ENCODE assay signal across 9 mouse cellular contexts in the genomic region with DNA sequence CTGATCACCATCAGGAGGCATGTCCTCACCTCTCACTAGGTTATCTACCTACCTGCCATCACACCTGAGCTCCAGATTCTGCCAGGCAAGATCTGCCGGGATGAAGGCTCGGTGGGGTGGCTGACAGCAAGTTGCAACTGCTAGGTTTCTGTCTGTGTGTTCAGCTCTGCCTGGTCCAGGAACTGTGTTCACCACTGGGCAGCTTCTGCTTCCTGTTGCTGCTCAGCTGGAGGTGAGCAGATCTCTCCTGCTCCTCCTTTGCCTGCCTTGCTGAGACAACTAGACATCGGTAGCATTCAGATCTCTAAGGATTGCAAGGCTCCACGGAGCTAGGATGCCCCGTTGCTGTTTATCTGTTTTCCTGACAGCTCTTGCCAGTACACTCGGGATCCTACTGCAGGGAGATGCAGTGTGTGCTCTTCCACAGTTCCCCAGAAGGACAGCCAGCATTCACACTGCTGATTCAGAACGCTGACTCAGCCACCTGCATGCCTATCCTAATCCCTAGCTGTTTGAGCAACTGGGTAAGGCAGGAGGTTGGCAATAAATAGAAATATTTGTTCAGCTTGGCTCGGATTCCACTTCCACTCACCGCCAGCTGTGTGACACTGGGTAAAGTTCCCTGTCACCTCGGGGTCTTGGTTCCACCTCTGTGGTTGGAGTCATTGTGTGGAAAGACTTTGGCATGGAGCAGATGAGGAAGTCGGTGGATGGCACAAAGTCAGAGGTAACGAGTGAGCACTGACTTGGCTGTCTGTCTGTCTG. TPM values are rescaled to one million over a fixed set of nuclear protein-coding genes. Genes with fewer than 3 reads are reported as not detected.
A peak's percentile ranks its signal among the peaks of the same experiment; 100 is the strongest.
DNase-seq lines count a peak whose midpoint lies in the region; ATAC-seq and TF ChIP-seq lines count a peak whose summit lies in the region.
"Had no signal": no experiment of that assay in that cellular context is flagged by ENCODE, and none has a peak within 500 bp of the region (broad histone marks: within the 10 kb centered on the region; RNA-seq: fewer than 3 reads in every experiment).

No protein-coding gene starts in this region.

- no peak for TF ChIP-seq EP300 in liver, postnatal 0 days (IDR thresholded peaks at IDR 0.05; ENCODE audit: low read depth)

- H3K9me3 ChIP-seq in liver, postnatal 0 days (ENCODE audit: low read length) = no peaks in the 10 kb centered on the region
- H3K9me3 ChIP-seq in liver, embryonic 11.5 days (ENCODE audit: control insufficient read depth, low read length) = no peaks in the 10 kb centered on the region
- H3K9me3 ChIP-seq in forebrain, embryonic 15.5 days = no peaks in the 10 kb centered on the region

- WGBS in liver, postnatal 0 days (ENCODE audit: insufficient replicate concordance) = 25% methylated on average over 12 of the region's 12 CpGs
- WGBS in liver, embryonic 11.5 days = 54% methylated on average over 12 of the region's 12 CpGs
- WGBS in forebrain, embryonic 15.5 days = 75% methylated on average over 12 of the region's 12 CpGs

- DNase-seq in adrenal gland, adult (ENCODE audit: inconsistent age in 2 of 2, low spot score in 1 of 2) = peak; percentile 57 to 72
- no peak for DNase-seq in adrenal gland, adult 18-20 months (ENCODE audit: low spot score in 2 of 2)
- peak; percentile 21 for DNase-seq in liver, postnatal 0 days
- DNase-seq in liver, embryonic 11.5 days (ENCODE audit: low spot score) = no peak
- DNase-seq in induced T-regulatory cell, adult 2 months (ENCODE audit: low read depth) = peak; percentile 25
- peak; percentile 25 to 43 for DNase-seq in right cerebral cortex, postnatal 36 days (ENCODE audit: low spot score in 2 of 2)
- no peak for DNase-seq in testis, postnatal 10 days (ENCODE audit: low spot score)
- DNase-seq: B cell, adult 2 months had no signal

- no peaks in the 10 kb centered on the region for H3K27me3 ChIP-seq in liver, postnatal 0 days (ENCODE audit: insufficient read depth, low read length)
- no peaks in the 10 kb centered on the region for H3K27me3 ChIP-seq in liver, embryonic 11.5 days (replicated peaks; ENCODE audit: control insufficient read depth, insufficient read depth, low read length)
- H3K27me3 ChIP-seq in forebrain, embryonic 15.5 days = no peaks in the 10 kb centered on the region

- H3K4me3 ChIP-seq in liver, postnatal 0 days (ENCODE audit: low read depth, low read length) = no peak overlapping the region
- no peak overlapping the region for H3K4me3 ChIP-seq in liver, embryonic 11.5 days (ENCODE audit: low read depth, low read length)
- H3K4me3 ChIP-seq in forebrain, embryonic 15.5 days = no peak overlapping the region

- H3K4me1 ChIP-seq in liver, postnatal 0 days (ENCODE audit: insufficient read depth) = peaks cover 21% of the 10 kb centered on the region; the same call in 1 of the 2 replicates
- no peaks in the 10 kb centered on the region for H3K4me1 ChIP-seq in liver, embryonic 11.5 days (replicated peaks; ENCODE audit: control insufficient read depth, insufficient read depth, low read length)
- peaks cover 15% of the 10 kb centered on the region for H3K4me1 ChIP-seq in forebrain, embryonic 15.5 days

- peak overlapping the region; percentile 23 for H3K27ac ChIP-seq in liver, postnatal 0 days (ENCODE audit: low read depth)
- no peak overlapping the region for H3K27ac ChIP-seq in liver, embryonic 11.5 days (ENCODE audit: low read depth, low read length)
- no peak overlapping the region for H3K27ac ChIP-seq in forebrain, embryonic 15.5 days (replicated peaks)

- H3K4me2 ChIP-seq in liver, postnatal 0 days (ENCODE audit: low read depth, low read length) = peak overlapping the region; percentile 20; the same call in 1 of the 2 replicates
- no peak overlapping the region for H3K4me2 ChIP-seq in liver, embryonic 11.5 days
- H3K4me2 ChIP-seq in forebrain, embryonic 15.5 days (replicated peaks) = no peak overlapping the region

- peak; percentile 29 for ATAC-seq in liver, postnatal 0 days
- no peak for ATAC-seq in liver, embryonic 11.5 days (replicated peaks; ENCODE audit: low FRiP score)
- ATAC-seq in forebrain, embryonic 15.5 days (replicated peaks) = no peak

- no peak for TF ChIP-seq CTCF in liver, postnatal 0 days (IDR thresholded peaks at IDR 0.05; ENCODE audit: low read depth)

- H3K9ac ChIP-seq in liver, postnatal 0 days (replicated peaks) = no peak overlapping the region
- H3K9ac ChIP-seq in liver, embryonic 11.5 days (ENCODE audit: low read depth, low read length) = no peak overlapping the region
- H3K9ac ChIP-seq in forebrain, embryonic 15.5 days (replicated peaks) = no peak overlapping the region

- no peaks in the 10 kb centered on the region for H3K36me3 ChIP-seq in liver, postnatal 0 days (replicated peaks; ENCODE audit: insufficient read depth, low read length)
- H3K36me3 ChIP-seq in liver, embryonic 11.5 days (ENCODE audit: control insufficient read depth, insufficient read depth, low read length) = no peaks in the 10 kb centered on the region
- no peaks in the 10 kb centered on the region for H3K36me3 ChIP-seq in forebrain, embryonic 15.5 days

RNA-seq across cellular contexts. Expression of a gene that starts 29.3 kb away (rescaled TPM):
- total RNA-seq in adrenal gland, adult 18-20 months (2021) = 10 to 100 TPM; 18.4 to 23.4 TPM
- 0.25 and 0.33 TPM in 2 replicates for polyA plus RNA-seq in liver, postnatal 0 days (2015; fragmentation: Nextera tagmentation; extraction: Ambion mirVana)
- 0.21 and 0.59 TPM in 2 replicates for polyA plus RNA-seq in liver, embryonic 11.5 days (2014; fragmentation: Nextera tagmentation; extraction: Ambion mirVana)
- 0.10 and 0.50 TPM in 2 replicates for polyA plus RNA-seq in forebrain, embryonic 15.5 days (2015; fragmentation: Nextera tagmentation; extraction: Ambion mirVana)

Comparison
In these comparisons a context has a peak if more than half of its experiments do, and no peak if none do; other contexts are left out.
1. DNase-seq: peak in adrenal gland, adult (2 of 2), liver, postnatal 0 days (single experiment), induced T-regulatory cell, adult 2 months (single experiment) and right cerebral cortex, postnatal 36 days (2 of 2); none in adrenal gland, adult 18-20 months (0 of 2), liver, embryonic 11.5 days (single experiment) and testis, postnatal 10 days (single experiment).